18 mouse cellular contexts compared by ENCODE assay signal in genomic region chr4:103136946-103137345, GRCm38 (mm10).
"Had no signal": no experiment of that assay in that cellular context is flagged by ENCODE, and none has a peak within 500 bp of the region (broad histone marks: within the 10 kb centered on the region; RNA-seq: fewer than 3 reads in every experiment).

No protein-coding gene starts in this region.

- DNase-seq: kidney, postnatal 14 days; layer of hippocampus, adult 9-11 months; liver; liver, embryonic 13.5 days; right cerebral cortex, postnatal 25 days; spleen, adult 18-20 months; thymus, adult 18-20 months; thymus, postnatal 36 days had no signal

- H3K36me3 ChIP-seq: midbrain, embryonic 15.5 days had no signal

- H3K27me3 ChIP-seq: kidney, embryonic 15.5 days; limb, embryonic 13.5 days; liver, embryonic 13.5 days; lung, embryonic 15.5 days; midbrain, embryonic 12.5 days; midbrain, embryonic 15.5 days; neural tube, embryonic 12.5 days; neural tube, embryonic 15.5 days had no signal

- H3K9ac ChIP-seq: kidney, embryonic 15.5 days; limb, embryonic 13.5 days; liver, embryonic 13.5 days; lung, embryonic 15.5 days; midbrain, embryonic 12.5 days; midbrain, embryonic 15.5 days; neural tube, embryonic 12.5 days; neural tube, embryonic 15.5 days had no signal

- ATAC-seq: intestine, postnatal 0 days; midbrain, embryonic 15.5 days had no signal

- H3K4me1 ChIP-seq: kidney, embryonic 15.5 days; limb, embryonic 10.5 days; limb, embryonic 13.5 days; liver, embryonic 13.5 days; lung, embryonic 15.5 days; midbrain, embryonic 12.5 days; midbrain, embryonic 15.5 days; neural tube, embryonic 12.5 days; neural tube, embryonic 15.5 days had no signal

- H3K4me3 ChIP-seq: kidney, embryonic 15.5 days; layer of hippocampus, adult 2 months; limb, embryonic 10.5 days; limb, embryonic 13.5 days; liver, embryonic 13.5 days; lung, embryonic 15.5 days; midbrain, embryonic 12.5 days; midbrain, embryonic 15.5 days; neural tube, embryonic 12.5 days; neural tube, embryonic 15.5 days had no signal

- H3K27ac ChIP-seq: kidney, embryonic 15.5 days; layer of hippocampus, adult 2 months; limb, embryonic 10.5 days; limb, embryonic 13.5 days; liver, embryonic 13.5 days; lung, embryonic 15.5 days; midbrain, embryonic 12.5 days; midbrain, embryonic 15.5 days; neural tube, embryonic 12.5 days; neural tube, embryonic 15.5 days had no signal

- H3K4me2 ChIP-seq: kidney, embryonic 15.5 days; limb, embryonic 13.5 days; liver, embryonic 13.5 days; lung, embryonic 15.5 days; midbrain, embryonic 12.5 days; midbrain, embryonic 15.5 days; neural tube, embryonic 12.5 days; neural tube, embryonic 15.5 days had no signal

- H3K9me3 ChIP-seq: kidney, embryonic 15.5 days; limb, embryonic 10.5 days; limb, embryonic 13.5 days; liver, embryonic 13.5 days; lung, embryonic 15.5 days; midbrain, embryonic 12.5 days; midbrain, embryonic 15.5 days; neural tube, embryonic 12.5 days; neural tube, embryonic 15.5 days had no signal
